Mouse (Mus musculus) adrenal gland, postnatal 4 days (tissue): ENCODE data around the gene Uggt2. TPM values are rescaled to one million over a fixed set of nuclear protein-coding genes. Genes with fewer than 3 reads are reported as not detected.

ENCODE experiments used
- total RNA-seq, 2 experiments: library from RNA; stranded (reverse); gene quantifications; 2 replicates each; pipeline ENCODE4 v1.2.3; 2021

Gene Uggt2
- total RNA-seq, 2 experiments from 2014 or later: 17.2 to 18.8 TPM

Other genes with a start within 250 kb of the Uggt2 start
- gene Dzip1, start 174.0 kb downstream of the Uggt2 start, total RNA-seq: 10 to 100 TPM; 31.1 to 32.0 TPM
- 10 to 100 TPM; 49.6 to 52.1 TPM for gene Dnajc3, start 161.5 kb downstream of the Uggt2 start, total RNA-seq
- gene Hs6st3, start 38.9 kb upstream of the Uggt2 start, total RNA-seq: 1 to 10 TPM; 3.2 to 3.3 TPM